Mouse (Mus musculus) midbrain, embryonic 12.5 days (tissue): ENCODE results near the gene Igsf1. TPM values are rescaled to one million over a fixed set of nuclear protein-coding genes. Genes with fewer than 3 reads are reported as not detected.

Experiments
- ATAC-seq: fragments of 200-750 bp; cut with Nextera tagmentation; 2 replicates; pipeline ENCODE4 v1.8.0; 2017; ENCODE audit warnings: low read depth, moderate TSS enrichment, moderate library complexity; ENCODE audit not compliant: low FRiP score
- H3K27ac ChIP-seq: fragments of 300-500 bp; sonication (generic); replicated peaks from 2 replicates; pipeline ENCODE4 v1.5.1; 2016; ENCODE audit warnings: mild to moderate bottlenecking
- H3K27me3 ChIP-seq: fragments of 300-500 bp; sonication (generic); 2 replicates; pipeline ENCODE4 v1.6.1; 2016; ENCODE audit warnings: mild to moderate bottlenecking
- H3K36me3 ChIP-seq: fragments of 300-500 bp; sonication (generic); 2 replicates; pipeline ENCODE4 v1.6.1; 2016
- H3K4me1 ChIP-seq: fragments of 300-500 bp; sonication (generic); 2 replicates; pipeline ENCODE4 v1.6.1; 2016
- H3K4me2 ChIP-seq: fragments of 300-500 bp; sonication (generic); replicated peaks from 2 replicates; pipeline ENCODE4 v1.6.1; 2016; ENCODE audit warnings: mild to moderate bottlenecking, moderate library complexity
- H3K4me3 ChIP-seq: fragments of 300-500 bp; sonication (generic); 2 replicates; pipeline ENCODE4 v1.5.1; 2016; ENCODE audit warnings: mild to moderate bottlenecking
- H3K9ac ChIP-seq: fragments of 300-500 bp; sonication (generic); replicated peaks from 2 replicates; pipeline ENCODE4 v1.6.1; 2016; ENCODE audit warnings: mild to moderate bottlenecking, moderate library complexity
- H3K9me3 ChIP-seq: fragments of 300-500 bp; sonication (generic); 2 replicates; pipeline ENCODE4 v1.6.1; 2016; ENCODE audit warnings: mild to moderate bottlenecking
- WGBS: fragments of 180-500 bp; shearing (Covaris S2); methylation state at CpG from one replicate; pipeline ENCODE4 v1.1.7; 2016; 5-methylcytosine and 5-hydroxymethylcytosine counted together
- polyA plus RNA-seq: library from polyadenylated mRNA; unstranded; fragments of >200 nt; fragmentation: Nextera tagmentation; extraction: Ambion mirVana; gene quantifications from 2 replicates; pipeline ENCODE4 v1.2.1, GENCODE M21; 2016

Gene Igsf1
- polyA plus RNA-seq: 1.9 and 2.1 TPM in 2 replicates

GRCm38 (mm10) chrX:49797213-49798019 is at the start of gene Igsf1:
Gene Igsf1 (minus strand): TSS chrX:49797749.
- no peak within 1 kb of the TSS for H3K27ac ChIP-seq
- no peaks in the 10 kb centered on the region for H3K9me3 ChIP-seq
- H3K36me3 ChIP-seq: no peaks in the 10 kb centered on the region
- WGBS: 24% methylated on average over 25 of the region's 28 CpGs
- H3K4me1 ChIP-seq: no peaks in the 10 kb centered on the region
- no peak within 1 kb of the TSS for H3K9ac ChIP-seq
- H3K4me2 ChIP-seq: peak within 1 kb of the TSS; percentile 53
- H3K4me3 ChIP-seq: peak within 1 kb of the TSS; percentile 38
- peak; percentile 98 for ATAC-seq
- H3K27me3 ChIP-seq: no peaks in the 10 kb centered on the region

- no peak overlapping the region for H3K4me2 ChIP-seq
- H3K4me1 ChIP-seq: no peaks in the 10 kb centered on the region
- no peak overlapping the region for H3K27ac ChIP-seq
- no peaks in the 10 kb centered on the region for H3K36me3 ChIP-seq
- WGBS: 34% methylated on average over 2 of the region's 2 CpGs
- no peak overlapping the region for H3K9ac ChIP-seq
- H3K4me3 ChIP-seq: no peak overlapping the region
- no peaks in the 10 kb centered on the region for H3K9me3 ChIP-seq
- no peaks in the 10 kb centered on the region for H3K27me3 ChIP-seq
- no peak for ATAC-seq
Measured at GRCm38 (mm10) chrX:49770828-49771227, 26.7 kb downstream of the Igsf1 start.

GRCm38 (mm10) chrX:49745192-49745591 is 52.4 kb downstream of the Igsf1 start:
- Histone ChIP-seq H3K27me3 (no peaks in the 10 kb centered on the region), H3K9me3 (no peaks in the 10 kb centered on the region), H3K4me2 (no peak overlapping the region), H3K4me3 (no peak overlapping the region), H3K9ac (no peak overlapping the region), H3K27ac (no peak overlapping the region), H3K4me1 (no peaks in the 10 kb centered on the region), H3K36me3 (no peaks in the 10 kb centered on the region)
- WGBS: 44% methylated on average over 5 of the region's 5 CpGs
- ATAC-seq: peak; percentile 47; the same call in 1 of the 2 replicates

- no peaks in the 10 kb centered on the region for H3K27me3 ChIP-seq
- no peaks in the 10 kb centered on the region for H3K4me1 ChIP-seq
- H3K9me3 ChIP-seq: no peaks in the 10 kb centered on the region
- no peak within 1 kb of the TSS for H3K27ac ChIP-seq
- no peak within 1 kb of the TSS for H3K4me2 ChIP-seq
- H3K36me3 ChIP-seq: no peaks in the 10 kb centered on the region
- H3K4me3 ChIP-seq: no peak within 1 kb of the TSS
- no peak for ATAC-seq
- H3K9ac ChIP-seq: no peak within 1 kb of the TSS
- 73% methylated on average over 2 of the region's 2 CpGs for WGBS
Measured at GRCm38 (mm10) chrX:49734959-49735358, 62.6 kb downstream of the Igsf1 start, which contains the start of gene Olfr1321. Gene Olfr1321 (minus strand): TSS chrX:49735059.

Other genes with a start within 250 kb of the Igsf1 start
- not detected in 2 replicates for gene Olfr1320, start 125.4 kb downstream of the Igsf1 start, polyA plus RNA-seq
- not detected in 2 replicates for gene Olfr1321, start 62.7 kb downstream of the Igsf1 start, polyA plus RNA-seq
- not detected in 2 replicates for gene Olfr1322, start 93.7 kb upstream of the Igsf1 start, polyA plus RNA-seq
- not detected in 2 replicates for gene Olfr1323, start 221.6 kb upstream of the Igsf1 start, polyA plus RNA-seq